Mouse (Mus musculus) heart, embryonic 13.5 days (tissue): ENCODE measurements around the gene Ribc1. TPM values are rescaled to one million over a fixed set of nuclear protein-coding genes. Genes with fewer than 3 reads are reported as not detected.

ENCODE experiments used
- ATAC-seq: fragments of 200-750 bp; cut with Nextera tagmentation; 2 replicates; pipeline ENCODE4 v1.8.0; 2017; ENCODE audit warnings: moderate TSS enrichment; ENCODE audit not compliant: insufficient number of reproducible peaks, low FRiP score, low TSS enrichment; ENCODE audit errors: extremely low read depth
- H3K27ac ChIP-seq: fragments of 300-500 bp; sonication (generic); replicated peaks from 2 replicates; pipeline ENCODE4 v1.5.1; 2015; ENCODE audit warnings: moderate library complexity, mild to moderate bottlenecking, inconsistent platforms
- H3K27me3 ChIP-seq: fragments of 300-500 bp; sonication (generic); replicated peaks from 2 replicates; pipeline ENCODE4 v1.6.1; 2015; ENCODE audit warnings: mild to moderate bottlenecking, inconsistent platforms
- H3K36me3 ChIP-seq: fragments of 300-500 bp; sonication (generic); 2 replicates; pipeline ENCODE4 v1.6.1; 2015; ENCODE audit warnings: mild to moderate bottlenecking, inconsistent platforms
- H3K4me1 ChIP-seq: fragments of 300-500 bp; sonication (generic); 2 replicates; pipeline ENCODE4 v1.6.1; 2015; ENCODE audit warnings: inconsistent platforms
- H3K4me2 ChIP-seq: fragments of 300-500 bp; sonication (generic); 2 replicates; pipeline ENCODE4 v1.6.1; 2015; ENCODE audit warnings: inconsistent platforms, mild to moderate bottlenecking, moderate library complexity
- H3K4me3 ChIP-seq: fragments of 300-500 bp; sonication (generic); 2 replicates; pipeline ENCODE4 v1.5.1; 2015; ENCODE audit warnings: moderate library complexity, mild to moderate bottlenecking, inconsistent platforms
- H3K9ac ChIP-seq: fragments of 300-500 bp; sonication (generic); 2 replicates; pipeline ENCODE4 v1.6.1; 2015; ENCODE audit warnings: inconsistent platforms, mild to moderate bottlenecking, moderate library complexity
- H3K9me3 ChIP-seq: fragments of 300-500 bp; sonication (generic); 2 replicates; pipeline ENCODE4 v1.6.1; 2016; ENCODE audit warnings: inconsistent platforms
- WGBS: fragments of 180-500 bp; shearing (Covaris S2); methylation state at CpG from one replicate; pipeline ENCODE4 v1.1.7; 2015; ENCODE audit warnings: mixed read lengths; 5-methylcytosine and 5-hydroxymethylcytosine counted together
- polyA plus RNA-seq: library from polyadenylated mRNA; unstranded; fragments of >200 nt; fragmentation: Nextera tagmentation; extraction: Ambion mirVana; gene quantifications from 2 replicates; pipeline ENCODE4 v1.2.1, GENCODE M21; 2015

The Ribc1 gene
- 2.0 and 2.3 TPM in 2 replicates for polyA plus RNA-seq

DNA sequence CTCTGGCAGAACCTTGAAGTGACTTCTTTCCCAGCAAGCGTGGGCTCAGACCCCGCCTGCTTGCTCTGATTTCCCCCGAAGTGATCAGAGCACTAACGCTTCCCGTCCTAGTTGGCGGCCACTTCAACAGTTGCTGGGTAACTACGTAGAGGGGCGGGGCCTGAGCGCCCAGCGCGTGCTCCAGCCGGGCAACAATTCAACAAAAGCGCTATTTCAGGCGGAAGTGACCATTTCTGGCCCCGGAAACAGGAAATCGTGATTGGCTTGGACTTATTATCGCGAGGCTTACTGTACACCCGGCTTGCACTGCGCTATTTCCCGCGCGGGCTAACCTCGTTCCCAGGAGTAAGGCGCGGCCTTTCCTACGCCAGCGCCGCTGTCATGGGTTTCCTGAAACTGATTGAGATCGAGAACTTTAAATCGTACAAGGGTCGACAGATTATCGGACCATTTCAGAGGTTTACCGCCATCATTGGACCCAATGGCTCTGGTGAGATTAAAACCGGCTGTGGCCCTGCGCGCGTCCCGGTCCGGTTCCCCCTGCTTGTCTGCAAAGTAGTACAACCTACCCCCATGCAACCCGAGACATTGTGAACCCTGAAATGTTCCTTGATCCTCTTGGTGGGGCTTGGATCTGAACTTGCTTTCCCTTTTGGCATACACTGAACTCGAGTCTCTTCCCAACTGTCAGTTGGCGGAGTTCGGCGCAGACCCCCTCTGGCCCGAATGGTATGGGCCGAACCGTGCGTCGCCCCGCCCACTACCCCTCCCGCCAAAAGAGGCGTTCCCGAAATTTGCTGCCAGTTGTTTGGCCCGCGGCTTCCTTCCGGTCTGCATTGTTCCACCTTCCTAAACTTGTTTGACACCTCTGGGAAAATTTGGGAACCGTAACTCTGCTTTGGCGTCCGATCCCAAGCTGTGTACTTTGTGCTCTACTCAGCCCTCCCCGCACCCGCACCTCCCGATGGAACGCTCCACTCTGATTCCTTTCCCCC lies at the start of gene Ribc1, which contains the start of gene Smc1a:
Gene Ribc1, minus strand, starts transcription at position 145 of the 995 bp plus-strand sequence.
Gene Smc1a, plus strand, starts transcription at position 278 of the 995 bp plus-strand sequence.
- ATAC-seq, result peak; percentile 88
- peaks cover 12% of the 10 kb centered on the region for H3K4me1 ChIP-seq
- H3K9me3 ChIP-seq, result no peaks in the 10 kb centered on the region
- WGBS, result 10% methylated on average over 64 of the region's 64 CpGs
- H3K27me3 ChIP-seq, result peaks cover 35% of the 10 kb centered on the region; the same call in 1 of the 2 replicates
- H3K9ac ChIP-seq, result peak within 1 kb of the TSS; percentile 86
- H3K27ac ChIP-seq, result peak within 1 kb of the TSS; percentile 90
- peak within 1 kb of the TSS; percentile 65 for H3K4me3 ChIP-seq
- H3K36me3 ChIP-seq, result peaks cover 4% of the 10 kb centered on the region; the same call in 1 of the 2 replicates
- H3K4me2 ChIP-seq, result peak within 1 kb of the TSS; percentile 73

- no peak overlapping the region for H3K27ac ChIP-seq
- no peak overlapping the region for H3K4me2 ChIP-seq
- H3K4me3 ChIP-seq, result no peak overlapping the region
- H3K9me3 ChIP-seq, result no peaks in the 10 kb centered on the region
- H3K4me1 ChIP-seq, result no peaks in the 10 kb centered on the region
- H3K27me3 ChIP-seq, result peaks cover 73% of the 10 kb centered on the region
- 82% methylated on average over 2 of the region's 2 CpGs for WGBS
- peaks cover 30% of the 10 kb centered on the region for H3K36me3 ChIP-seq
- no peak overlapping the region for H3K9ac ChIP-seq
- ATAC-seq, result no peak
Observed at GRCm38 (mm10) chrX:152065674-152066073, 49.6 kb upstream of the Ribc1 start.

DNA sequence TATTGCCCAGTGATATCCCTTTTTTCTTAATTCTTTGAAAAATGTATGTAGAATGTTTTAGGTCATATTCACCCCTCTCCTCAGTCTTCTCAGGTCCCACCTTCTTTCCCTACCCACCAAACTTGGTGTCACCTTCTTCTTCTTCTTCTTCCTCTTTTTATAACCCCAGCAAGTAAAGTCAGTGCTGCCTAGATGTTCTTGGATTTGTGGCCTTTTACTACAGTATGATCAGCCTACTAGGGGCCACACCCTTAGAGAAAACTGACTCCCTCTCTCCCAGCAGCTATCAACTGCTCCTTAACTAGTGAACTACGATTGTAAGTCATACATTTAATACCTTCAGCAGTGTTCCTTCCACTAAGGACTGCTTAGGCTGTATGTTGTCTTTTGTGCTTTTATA lies 38.0 kb upstream of the Ribc1 start:
- Histone ChIP-seq H3K36me3 (peaks cover 40% of the 10 kb centered on the region), H3K27ac (no peak overlapping the region), H3K4me1 (no peaks in the 10 kb centered on the region), H3K27me3 (peaks cover 32% of the 10 kb centered on the region), H3K9me3 (no peaks in the 10 kb centered on the region), H3K4me3 (no peak overlapping the region), H3K9ac (no peak overlapping the region), H3K4me2 (no peak overlapping the region)
- no peak for ATAC-seq
- WGBS, result 90% methylated on average over 1 of the region's 1 CpGs

- Histone ChIP-seq H3K36me3 (peaks cover 40% of the 10 kb centered on the region), H3K4me3 (no peak overlapping the region), H3K9me3 (no peaks in the 10 kb centered on the region), H3K27me3 (peaks cover 30% of the 10 kb centered on the region), H3K9ac (no peak overlapping the region), H3K4me2 (no peak overlapping the region), H3K4me1 (no peaks in the 10 kb centered on the region), H3K27ac (no peak overlapping the region)
- WGBS, result 69% methylated on average over 3 of the region's 3 CpGs
- no peak for ATAC-seq
Observed at GRCm38 (mm10) chrX:152052546-152052945, 36.5 kb upstream of the Ribc1 start.

DNA sequence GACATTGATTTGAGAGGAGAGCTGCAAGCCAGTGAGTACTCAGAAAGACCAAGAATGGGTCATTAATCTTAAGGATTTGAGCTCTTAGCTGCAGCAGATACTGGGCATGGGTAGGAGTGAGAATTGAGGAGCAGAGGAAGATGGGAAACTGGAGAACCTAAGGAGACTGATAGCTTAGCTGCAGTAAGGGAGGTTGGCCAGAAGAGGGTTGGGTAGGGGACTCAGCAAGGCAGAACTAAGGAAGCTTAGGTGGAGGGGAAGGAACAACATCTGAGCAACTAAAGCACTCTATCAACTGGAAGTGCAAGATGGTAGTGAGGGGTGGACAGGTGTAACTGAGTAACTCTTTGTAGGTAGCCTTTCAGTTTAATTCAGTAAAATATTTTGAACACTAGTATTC lies 31.1 kb upstream of the Ribc1 start:
- Histone ChIP-seq H3K36me3 (peaks cover 48% of the 10 kb centered on the region), H3K27ac (no peak overlapping the region), H3K4me1 (no peaks in the 10 kb centered on the region), H3K4me2 (no peak overlapping the region), H3K9ac (no peak overlapping the region), H3K4me3 (no peak overlapping the region), H3K9me3 (no peaks in the 10 kb centered on the region), H3K27me3 (peaks cover 28% of the 10 kb centered on the region)
- ATAC-seq, result no peak

DNA sequence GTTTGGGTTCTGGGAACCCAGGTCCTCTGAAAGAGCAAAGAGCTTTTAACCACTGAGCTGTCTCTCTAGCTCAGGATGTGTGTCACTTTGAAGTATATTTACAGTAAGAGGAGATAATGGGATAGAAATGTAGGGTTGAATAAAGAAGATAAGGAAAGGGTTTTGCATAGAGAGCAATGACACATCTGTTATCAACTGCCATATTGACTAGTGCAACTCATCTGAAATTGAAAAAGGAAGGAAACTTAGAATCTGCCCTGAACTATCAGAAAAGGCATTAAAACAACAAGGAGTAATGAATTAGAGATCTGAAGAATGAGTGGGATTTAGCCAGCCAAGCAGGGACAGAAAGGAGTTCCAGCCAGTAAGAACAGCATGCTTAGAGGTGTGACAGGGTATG lies 23.8 kb upstream of the Ribc1 start:
- H3K9me3 ChIP-seq, result no peaks in the 10 kb centered on the region
- H3K4me1 ChIP-seq, result no peaks in the 10 kb centered on the region
- no peak overlapping the region for H3K9ac ChIP-seq
- no peak overlapping the region for H3K4me3 ChIP-seq
- no peak overlapping the region for H3K4me2 ChIP-seq
- H3K27ac ChIP-seq, result no peak overlapping the region
- H3K36me3 ChIP-seq, result peaks cover 54% of the 10 kb centered on the region
- H3K27me3 ChIP-seq, result peaks cover 38% of the 10 kb centered on the region
- ATAC-seq, result no peak

DNA sequence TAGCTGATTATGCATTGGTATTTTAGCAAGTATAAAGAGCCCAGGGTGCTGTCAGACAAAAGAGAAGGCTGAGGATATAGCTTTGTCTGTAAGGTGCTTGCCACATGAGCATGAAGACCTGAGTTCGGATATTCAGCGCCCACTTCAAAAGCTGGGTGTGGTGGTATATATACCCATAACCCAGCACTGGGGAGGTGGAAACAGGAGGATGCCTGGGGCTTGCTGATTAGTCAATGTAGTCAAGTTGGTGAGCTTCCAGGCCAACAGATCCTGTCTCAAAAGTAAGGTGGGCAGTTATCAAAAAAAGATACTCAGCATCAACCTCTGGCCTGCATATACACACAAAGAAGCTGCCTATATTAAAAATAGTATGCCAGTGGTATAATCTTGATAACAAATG lies 3.2 kb upstream of the Ribc1 start:
- WGBS, result 74% methylated on average over 2 of the region's 2 CpGs
- ATAC-seq, result no peak
- Histone ChIP-seq H3K4me2 (no peak overlapping the region), H3K4me1 (peaks cover 12% of the 10 kb centered on the region), H3K36me3 (peaks cover 14% of the 10 kb centered on the region), H3K9ac (no peak overlapping the region), H3K27me3 (peaks cover 35% of the 10 kb centered on the region; the same call in 1 of the 2 replicates), H3K27ac (no peak overlapping the region), H3K9me3 (no peaks in the 10 kb centered on the region), H3K4me3 (no peak overlapping the region)

DNA sequence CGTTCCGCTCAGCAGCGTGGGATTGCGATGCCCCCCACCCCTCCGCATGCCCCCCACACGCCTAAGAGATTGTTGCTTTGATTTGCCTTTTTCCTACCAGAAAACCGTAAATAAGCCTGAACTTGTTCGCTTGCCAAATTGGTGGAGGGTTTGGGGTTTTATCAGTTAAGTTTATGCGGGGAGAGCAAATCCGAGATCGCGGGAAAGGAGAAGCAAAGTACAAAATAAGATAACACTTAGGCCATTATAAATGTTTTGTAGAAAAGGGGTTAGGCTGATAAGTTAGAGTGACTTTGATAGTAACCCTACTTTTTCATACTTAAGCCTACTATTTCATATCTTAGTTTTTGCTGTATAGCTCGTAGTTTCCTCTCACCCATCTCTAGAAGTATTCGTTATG lies 1.1 kb upstream of the Ribc1 start:
- Histone ChIP-seq H3K4me3 (peak overlapping the region; percentile 65), H3K27ac (peak overlapping the region; percentile 90), H3K27me3 (peaks cover 32% of the 10 kb centered on the region; the same call in 1 of the 2 replicates), H3K9ac (peak overlapping the region; percentile 86), H3K9me3 (no peaks in the 10 kb centered on the region), H3K4me2 (peak overlapping the region; percentile 73), H3K36me3 (peaks cover 4% of the 10 kb centered on the region; the same call in 1 of the 2 replicates), H3K4me1 (peaks cover 12% of the 10 kb centered on the region)
- ATAC-seq, result no peak
- 19% methylated on average over 14 of the region's 14 CpGs for WGBS

DNA sequence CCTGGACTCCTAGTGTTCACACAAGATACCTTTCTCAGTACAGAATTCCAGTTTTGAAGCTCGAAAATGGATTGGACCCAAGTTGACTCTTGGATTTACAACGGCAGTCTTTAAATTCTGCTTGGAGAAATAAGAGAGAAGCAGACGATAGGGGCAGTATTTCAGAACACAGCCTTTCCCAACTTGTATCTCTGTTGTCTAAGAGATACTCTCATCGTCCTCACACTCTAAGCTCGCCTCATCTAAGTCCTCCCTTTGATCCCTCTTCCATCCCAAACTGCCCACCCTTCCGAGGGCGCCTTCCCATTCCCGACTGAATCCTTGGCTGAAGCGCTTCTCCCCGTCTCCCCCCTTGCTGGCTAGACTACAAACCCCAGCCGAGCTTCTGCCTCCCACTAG lies 344 bp downstream of the Ribc1 start:
- Histone ChIP-seq H3K36me3 (peaks cover 4% of the 10 kb centered on the region; the same call in 1 of the 2 replicates), H3K4me3 (peak overlapping the region; percentile 65), H3K27me3 (peaks cover 35% of the 10 kb centered on the region; the same call in 1 of the 2 replicates), H3K4me1 (peaks cover 12% of the 10 kb centered on the region), H3K27ac (peak overlapping the region; percentile 90), H3K9ac (peak overlapping the region; percentile 83), H3K4me2 (peak overlapping the region; percentile 73), H3K9me3 (no peaks in the 10 kb centered on the region)
- ATAC-seq, result no peak
- 10% methylated on average over 11 of the region's 11 CpGs for WGBS

GRCm38 (mm10) chrX:152007863-152008262 lies 8.2 kb downstream of the Ribc1 start:
- Histone ChIP-seq H3K4me3 (no peak overlapping the region), H3K27me3 (peaks cover 53% of the 10 kb centered on the region), H3K4me2 (no peak overlapping the region), H3K36me3 (peaks cover 44% of the 10 kb centered on the region), H3K9me3 (no peaks in the 10 kb centered on the region), H3K9ac (no peak overlapping the region), H3K27ac (no peak overlapping the region), H3K4me1 (peaks cover 1% of the 10 kb centered on the region; the same call in 1 of the 2 replicates)
- no peak for ATAC-seq
- WGBS, result 64% methylated on average over 1 of the region's 1 CpGs

DNA sequence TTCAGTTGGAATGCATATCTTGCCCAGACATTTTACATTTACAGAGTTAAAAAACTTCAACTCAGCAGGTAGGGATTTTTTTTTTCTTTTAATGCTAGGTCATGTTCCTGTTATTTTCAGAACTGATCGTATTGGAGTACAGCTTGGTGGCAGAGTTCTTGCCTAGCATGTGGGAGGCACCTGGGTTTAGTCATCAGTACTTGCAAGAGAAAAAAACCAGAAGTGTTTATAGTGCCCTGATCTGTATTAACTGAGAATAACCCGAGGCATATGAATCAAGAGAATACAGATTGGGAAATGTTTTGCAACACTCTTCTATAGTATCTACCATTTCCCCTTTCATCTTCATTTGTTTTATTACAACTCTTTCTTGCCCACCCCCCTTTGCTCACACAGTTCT lies 13.2 kb downstream of the Ribc1 start:
- no peak overlapping the region for H3K27ac ChIP-seq
- WGBS, result 60% methylated on average over 2 of the region's 2 CpGs
- peaks cover 68% of the 10 kb centered on the region for H3K27me3 ChIP-seq
- H3K9ac ChIP-seq, result no peak overlapping the region; the same call in 1 of the 2 replicates
- H3K4me3 ChIP-seq, result peak overlapping the region; percentile 61; the same call in 1 of the 2 replicates
- peak overlapping the region; percentile 72 for H3K4me2 ChIP-seq
- H3K9me3 ChIP-seq, result no peaks in the 10 kb centered on the region
- peaks cover 2% of the 10 kb centered on the region; the same call in 1 of the 2 replicates for H3K4me1 ChIP-seq
- ATAC-seq, result no peak
- H3K36me3 ChIP-seq, result peaks cover 33% of the 10 kb centered on the region
